Comparison of ENCODE assay signal across 19 mouse cellular contexts in genomic region chr9:74858111-74858510, GRCm38 (mm10). TPM values are rescaled to one million over a fixed set of nuclear protein-coding genes. Genes with fewer than 3 reads are reported as not detected.
"Had no signal": no experiment of that assay in that cellular context is flagged by ENCODE, and none has a peak within 500 bp of the region (broad histone marks: within the 10 kb centered on the region; RNA-seq: fewer than 3 reads in every experiment).

No protein-coding gene starts in this region.

- H3K4me3 ChIP-seq: neural tube, embryonic 13.5 days; neural tube, embryonic 15.5 days; stomach, embryonic 15.5 days had no signal

- DNase-seq: retina, postnatal 1 day; right cerebral cortex, adult 18-20 months; right cerebral cortex, postnatal 14 days; right cerebral cortex, postnatal 25 days; right cerebral cortex, postnatal 4 days; spleen, adult 18-20 months; thymus, adult 18-20 months; thymus, adult 2 months; thymus, postnatal 14 days; thymus, postnatal 25 days; thymus, postnatal 36 days; thymus, postnatal 4 days had no signal

- H3K9ac ChIP-seq: neural tube, embryonic 13.5 days; neural tube, embryonic 15.5 days; stomach, embryonic 15.5 days had no signal

- H3K4me2 ChIP-seq: neural tube, embryonic 13.5 days; neural tube, embryonic 15.5 days had no signal

- H3K27ac ChIP-seq: neural tube, embryonic 13.5 days; neural tube, embryonic 15.5 days; stomach, embryonic 15.5 days; stomach, postnatal 0 days had no signal

- H3K36me3 ChIP-seq: neural tube, embryonic 13.5 days; neural tube, embryonic 15.5 days; stomach, embryonic 15.5 days had no signal

- H3K9me3 ChIP-seq: neural tube, embryonic 13.5 days; neural tube, embryonic 15.5 days; stomach, embryonic 15.5 days had no signal

RNA-seq across cellular contexts. Expression of gene Onecut1, which starts 3.6 kb away (rescaled TPM):
- polyA plus RNA-seq: small intestine, adult 2 months; thymus, postnatal 0 days; urinary bladder, adult 2 months had no signal
